Mouse (Mus musculus) kidney, embryonic 15.5 days (tissue): Measurements from ENCODE around the gene Eif4g2. TPM values are rescaled to one million over a fixed set of nuclear protein-coding genes. Genes with fewer than 3 reads are reported as not detected.

Experiments used
- ATAC-seq: fragments of 200-750 bp; cut with Nextera tagmentation; replicated peaks from 2 replicates; pipeline ENCODE4 v1.8.0; 2017; ENCODE audit warnings: moderate TSS enrichment; ENCODE audit not compliant: low FRiP score
- H3K27ac ChIP-seq: fragments of 300-500 bp; sonication (generic); 2 replicates; pipeline ENCODE4 v1.5.1; 2015; ENCODE audit warnings: mild to moderate bottlenecking, inconsistent platforms
- H3K27me3 ChIP-seq: fragments of 300-500 bp; sonication (generic); 2 replicates; pipeline ENCODE4 v1.6.1; 2015; ENCODE audit warnings: inconsistent platforms
- H3K36me3 ChIP-seq: fragments of 300-500 bp; sonication (generic); 2 replicates; pipeline ENCODE4 v1.6.1; 2015; ENCODE audit warnings: inconsistent platforms
- H3K4me1 ChIP-seq: fragments of 300-500 bp; sonication (generic); 2 replicates; pipeline ENCODE4 v1.6.1; 2015; ENCODE audit warnings: inconsistent platforms
- H3K4me2 ChIP-seq: fragments of 300-500 bp; sonication (generic); 2 replicates; pipeline ENCODE4 v1.6.1; 2015; ENCODE audit warnings: moderate library complexity, mild to moderate bottlenecking, inconsistent platforms
- H3K4me3 ChIP-seq: fragments of 300-500 bp; sonication (generic); replicated peaks from 2 replicates; pipeline ENCODE4 v1.5.1; 2015; ENCODE audit warnings: mild to moderate bottlenecking, inconsistent platforms
- H3K9ac ChIP-seq: fragments of 300-500 bp; sonication (generic); 2 replicates; pipeline ENCODE4 v1.6.1; 2015; ENCODE audit warnings: mild to moderate bottlenecking, inconsistent platforms
- H3K9me3 ChIP-seq: fragments of 300-500 bp; sonication (generic); replicated peaks from 2 replicates; pipeline ENCODE4 v1.6.1; 2016; ENCODE audit warnings: inconsistent platforms
- WGBS: fragments of 180-500 bp; shearing (Covaris S2); methylation state at CpG from one replicate; pipeline ENCODE4 v1.1.7; 2015; ENCODE audit warnings: mixed read lengths; 5-methylcytosine and 5-hydroxymethylcytosine counted together
- polyA plus RNA-seq: library from polyadenylated mRNA; unstranded; fragments of >200 nt; fragmentation: Nextera tagmentation; extraction: Ambion mirVana; gene quantifications from 2 replicates; pipeline ENCODE4 v1.2.1, GENCODE M21; 2015

Eif4g2 gene
- polyA plus RNA-seq = 872 and 889 TPM in 2 replicates

DNA sequence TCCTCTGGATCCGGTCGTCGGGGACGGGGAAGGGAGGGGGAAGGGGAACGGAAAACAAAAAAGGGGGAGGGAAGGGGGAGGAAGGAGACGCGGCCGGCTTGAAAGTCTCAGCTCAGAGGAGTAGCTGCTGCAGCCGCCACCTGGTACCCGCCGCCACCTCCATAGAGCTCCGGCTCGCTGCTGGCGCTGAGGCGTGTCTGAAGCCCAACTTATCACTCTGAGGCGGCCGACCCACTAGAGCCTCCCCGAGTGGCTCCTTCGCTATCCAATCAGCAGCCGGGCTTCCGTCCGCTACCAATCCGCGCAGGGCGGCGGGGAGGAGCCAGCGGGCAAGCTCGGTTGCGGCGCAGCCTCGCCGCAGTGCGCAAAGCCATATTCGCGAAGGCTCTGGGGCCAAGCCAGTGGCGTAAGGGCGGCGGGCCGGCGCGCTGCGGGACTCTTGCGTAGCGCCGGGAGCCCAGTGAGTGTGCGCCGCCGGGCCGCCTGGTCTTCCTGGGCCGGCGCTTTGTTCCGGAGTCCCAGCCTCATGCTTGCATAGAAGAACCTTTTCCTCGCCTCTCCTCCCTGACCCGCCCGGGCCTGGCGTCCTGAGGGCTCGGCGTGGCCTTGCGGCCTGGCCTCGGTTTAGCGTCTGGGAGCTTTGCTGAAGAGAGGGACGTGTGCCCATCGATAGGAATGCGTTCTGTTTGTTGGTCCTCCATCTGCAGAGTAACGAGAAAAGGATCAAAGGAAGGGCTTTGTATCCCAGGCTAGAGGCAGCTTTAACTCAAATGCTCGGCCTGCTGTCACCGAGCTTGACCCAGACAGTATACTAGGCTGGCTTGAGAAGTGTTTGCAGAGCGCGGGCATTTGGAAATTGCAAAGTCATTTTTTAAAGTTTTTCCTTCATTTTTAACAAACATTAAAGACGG lies at the start of gene Eif4g2:
Gene Eif4g2 (minus strand): TSS at position 209 of the 911 bp plus-strand sequence.
- Histone ChIP-seq H3K27ac (peak within 1 kb of the TSS; percentile 100), H3K4me2 (peak within 1 kb of the TSS; percentile 79), H3K36me3 (peaks cover 34% of the 10 kb centered on the region), H3K9me3 (no peaks in the 10 kb centered on the region), H3K4me1 (peaks cover 22% of the 10 kb centered on the region), H3K27me3 (no peaks in the 10 kb centered on the region), H3K9ac (peak within 1 kb of the TSS; percentile 100), H3K4me3 (peak within 1 kb of the TSS; percentile 97)
- ATAC-seq = peak; percentile 99
- under 1% methylated on average over 69 of the region's 70 CpGs for WGBS

DNA sequence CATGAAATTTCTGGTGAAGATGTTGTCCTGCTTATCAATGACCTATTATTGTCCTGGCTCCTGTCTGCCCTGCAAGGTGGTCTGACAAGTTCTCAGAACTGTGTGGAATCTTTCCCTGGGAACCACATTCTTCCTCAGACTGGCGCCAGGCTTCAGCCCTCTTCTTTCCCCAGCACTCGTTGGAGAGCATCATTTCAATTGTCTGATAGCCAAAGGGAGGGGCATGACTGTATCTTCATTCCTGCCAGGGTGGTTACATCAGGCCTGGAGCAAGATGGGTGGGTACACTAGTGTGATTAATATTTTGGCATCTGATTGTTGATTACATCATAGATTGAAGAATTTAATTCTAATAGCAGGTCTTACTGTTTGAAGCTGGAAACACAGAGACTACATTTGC lies 49.8 kb upstream of the Eif4g2 start:
- 76% methylated on average over 2 of the region's 2 CpGs for WGBS
- H3K27ac ChIP-seq = no peak overlapping the region
- H3K27me3 ChIP-seq = no peaks in the 10 kb centered on the region
- ATAC-seq = no peak
- H3K9ac ChIP-seq = no peak overlapping the region
- H3K4me3 ChIP-seq = no peak overlapping the region
- H3K36me3 ChIP-seq = no peaks in the 10 kb centered on the region
- 0 out of 2 replicates have a peak, but pooled peaks cover 2% of the 10 kb centered on the region for H3K4me1 ChIP-seq
- no peaks in the 10 kb centered on the region for H3K9me3 ChIP-seq
- no peak overlapping the region for H3K4me2 ChIP-seq

DNA sequence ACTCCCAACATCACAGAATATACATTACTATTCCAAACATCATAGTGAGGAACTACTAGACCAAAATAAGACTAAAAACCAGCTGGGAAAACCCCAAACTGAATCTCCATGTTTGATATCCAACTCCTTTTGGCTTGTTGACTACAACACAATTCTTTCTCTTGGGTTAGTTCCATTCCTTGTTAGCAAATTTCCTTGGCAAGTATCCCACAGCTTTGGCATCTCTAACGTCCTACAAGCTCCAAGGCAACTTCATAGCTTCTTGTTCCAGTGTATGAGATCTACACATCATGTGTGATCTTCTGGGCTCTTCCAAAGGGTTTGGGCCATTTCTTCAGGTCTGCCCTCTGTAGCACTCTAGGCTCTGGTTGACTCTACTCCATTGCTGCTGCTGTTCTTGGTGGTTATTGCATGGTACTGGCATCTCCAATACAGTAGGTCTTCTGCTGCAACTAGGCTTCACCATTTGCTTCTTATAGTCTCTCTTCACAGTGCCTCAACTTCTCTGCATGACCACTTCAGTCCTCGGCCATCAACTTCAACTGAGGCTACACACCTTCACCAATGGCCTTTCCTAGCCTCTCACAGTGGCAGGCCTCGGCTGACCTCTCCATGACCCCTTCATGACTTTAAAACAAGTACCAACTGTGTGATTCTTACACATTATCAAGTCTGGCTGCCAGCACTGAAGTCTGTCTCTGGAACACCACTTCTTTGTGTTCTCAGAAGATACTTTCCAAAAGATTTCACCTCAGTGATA lies 44.0 kb upstream of the Eif4g2 start:
- peaks cover 2% of the 10 kb centered on the region for H3K4me1 ChIP-seq
- whole genome bisulfite sequencing = 85% methylated on average over 3 of the region's 3 CpGs
- H3K4me3 ChIP-seq = no peak overlapping the region
- H3K36me3 ChIP-seq = no peaks in the 10 kb centered on the region
- no peak for ATAC-seq
- H3K9ac ChIP-seq = no peak overlapping the region
- H3K4me2 ChIP-seq = no peak overlapping the region
- H3K27me3 ChIP-seq = no peaks in the 10 kb centered on the region
- no peak overlapping the region for H3K27ac ChIP-seq
- H3K9me3 ChIP-seq = no peaks in the 10 kb centered on the region

DNA sequence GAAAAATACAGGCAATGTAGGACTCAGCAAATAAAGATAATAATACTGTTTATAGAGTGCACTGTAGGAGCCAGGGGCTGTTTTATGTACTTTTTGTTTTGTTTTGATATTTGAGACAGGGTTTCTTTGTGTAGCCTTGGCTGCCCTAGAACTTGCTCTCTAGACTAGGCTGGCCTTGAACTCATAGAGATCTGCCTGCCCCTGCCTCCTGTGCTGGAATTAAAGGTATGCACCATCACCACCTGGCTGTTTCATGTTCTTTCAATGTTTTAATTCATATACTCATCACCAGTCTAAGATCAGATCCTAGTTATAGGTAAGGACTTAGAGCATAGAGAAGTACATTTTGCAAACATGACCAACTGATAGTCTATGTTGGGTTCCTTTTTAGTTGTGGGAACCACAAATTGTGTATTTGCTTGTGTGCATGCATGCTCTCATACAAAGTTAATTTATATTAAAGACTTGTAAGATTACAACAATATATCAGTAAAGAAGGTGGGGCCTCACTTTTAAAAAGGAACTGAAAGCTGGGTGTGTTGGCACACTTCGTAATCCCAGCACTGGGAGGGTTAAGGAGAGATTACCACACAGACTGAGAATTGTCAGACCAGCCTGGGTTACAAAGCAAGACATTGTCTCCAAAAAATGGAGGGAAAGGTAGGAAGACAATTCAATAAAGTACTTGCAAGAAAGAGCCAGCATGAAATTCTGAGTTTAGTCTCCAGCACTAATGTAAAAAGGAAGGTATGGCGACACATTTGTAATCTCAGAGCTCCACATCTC lies 41.1 kb upstream of the Eif4g2 start:
- Histone ChIP-seq H3K27me3 (no peaks in the 10 kb centered on the region), H3K9ac (no peak overlapping the region), H3K9me3 (no peaks in the 10 kb centered on the region), H3K4me1 (peaks cover 8% of the 10 kb centered on the region), H3K27ac (no peak overlapping the region), H3K4me2 (no peak overlapping the region), H3K36me3 (no peaks in the 10 kb centered on the region), H3K4me3 (no peak overlapping the region)
- no peak for ATAC-seq
- WGBS = 95% methylated on average over 2 of the region's 2 CpGs

DNA sequence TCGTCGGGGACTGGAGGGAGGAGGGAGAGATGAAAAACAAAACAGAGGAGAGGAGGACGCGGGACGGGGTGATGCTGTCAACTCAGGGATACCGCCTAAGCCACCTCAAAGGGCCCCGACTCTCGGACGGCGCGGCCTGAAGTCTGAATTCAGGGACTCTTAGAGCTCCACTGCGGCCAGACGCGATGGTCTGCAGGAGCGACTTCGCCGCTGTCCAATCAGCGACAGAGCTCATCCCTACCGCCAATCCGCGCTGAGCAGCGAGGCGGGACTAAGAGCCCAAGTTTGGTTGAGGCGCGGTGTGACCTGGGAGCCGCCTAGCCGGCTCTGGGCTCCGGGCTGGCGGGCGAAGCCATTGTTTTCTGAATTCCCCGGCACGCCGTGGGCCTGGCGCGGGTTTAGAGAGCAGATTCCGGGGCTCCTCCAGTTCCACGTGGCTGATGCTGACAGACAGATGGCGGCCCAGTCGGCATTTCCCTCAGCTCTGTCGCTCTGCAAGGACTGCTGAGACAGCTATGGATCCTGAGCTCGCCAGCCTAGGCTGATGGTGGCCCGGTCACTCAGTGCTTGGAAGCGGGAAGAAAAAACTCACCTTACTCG lies 39.8 kb upstream of the Eif4g2 start:
- Histone ChIP-seq H3K4me2 (peak overlapping the region; percentile 80), H3K4me3 (peak overlapping the region; percentile 57), H3K4me1 (peaks cover 8% of the 10 kb centered on the region), H3K27ac (peak overlapping the region; percentile 98), H3K9me3 (no peaks in the 10 kb centered on the region), H3K27me3 (no peaks in the 10 kb centered on the region), H3K9ac (peak overlapping the region; percentile 78), H3K36me3 (no peaks in the 10 kb centered on the region; the same call in 1 of the 2 replicates)
- WGBS = under 1% methylated on average over 44 of the region's 44 CpGs
- peak; percentile 100 for ATAC-seq

DNA sequence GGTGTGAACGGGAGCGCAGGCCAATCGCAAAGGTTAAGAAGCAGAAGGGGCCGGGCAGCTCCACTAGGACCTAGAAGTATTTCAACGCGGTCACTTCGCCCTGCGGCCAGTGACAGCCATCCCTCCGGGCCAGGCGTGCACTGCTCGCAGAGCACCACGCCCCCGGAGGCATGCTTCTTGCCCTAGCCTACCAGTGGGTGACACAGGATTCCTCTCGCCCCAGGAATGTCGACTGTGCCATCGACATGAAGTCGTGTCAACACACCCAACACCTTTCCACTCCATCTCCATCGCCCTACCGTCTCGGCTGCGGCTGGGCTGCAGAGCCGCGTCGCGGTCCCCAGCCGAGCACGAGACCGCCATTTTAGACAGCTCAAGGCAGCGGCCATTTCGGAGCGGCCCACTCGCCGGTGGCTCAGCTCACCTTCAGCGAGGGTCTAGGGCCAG lies 39.3 kb upstream of the Eif4g2 start:
- Histone ChIP-seq H3K4me1 (peaks cover 8% of the 10 kb centered on the region), H3K4me2 (peak overlapping the region; percentile 80), H3K36me3 (no peaks in the 10 kb centered on the region; the same call in 1 of the 2 replicates), H3K4me3 (peak overlapping the region; percentile 57), H3K9me3 (no peaks in the 10 kb centered on the region), H3K27ac (peak overlapping the region; percentile 98), H3K27me3 (no peaks in the 10 kb centered on the region), H3K9ac (peak overlapping the region; percentile 77)
- under 1% methylated on average over 34 of the region's 34 CpGs for WGBS
- peak; percentile 89 for ATAC-seq

DNA sequence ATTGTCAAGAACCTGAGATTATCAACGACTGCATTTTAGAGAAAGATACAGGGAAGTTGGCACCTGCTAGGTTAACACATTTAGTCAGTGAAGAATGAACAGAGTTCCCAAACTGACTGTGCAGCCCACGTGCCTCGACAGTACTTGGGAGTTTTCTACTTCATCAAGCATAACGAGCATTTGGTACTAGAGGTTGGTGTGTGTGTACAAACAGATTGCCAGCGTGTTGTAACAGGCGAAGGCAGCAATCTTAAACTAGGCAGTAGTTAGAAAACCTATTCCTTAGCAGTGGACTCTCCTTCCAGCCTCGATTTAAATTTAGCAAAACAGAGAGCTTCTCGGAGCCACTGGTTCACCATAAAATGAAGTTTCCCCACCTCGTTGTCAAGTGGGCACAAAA lies 38.7 kb upstream of the Eif4g2 start:
- peaks cover 8% of the 10 kb centered on the region for H3K4me1 ChIP-seq
- ATAC-seq = no peak
- H3K4me2 ChIP-seq = peak overlapping the region; percentile 80
- H3K9ac ChIP-seq = peak overlapping the region; percentile 77
- H3K36me3 ChIP-seq = no peaks in the 10 kb centered on the region; the same call in 1 of the 2 replicates
- no peaks in the 10 kb centered on the region for H3K27me3 ChIP-seq
- H3K9me3 ChIP-seq = no peaks in the 10 kb centered on the region
- 30% methylated on average over 9 of the region's 9 CpGs for WGBS
- peak overlapping the region; percentile 98 for H3K27ac ChIP-seq
- peak overlapping the region; percentile 57 for H3K4me3 ChIP-seq

DNA sequence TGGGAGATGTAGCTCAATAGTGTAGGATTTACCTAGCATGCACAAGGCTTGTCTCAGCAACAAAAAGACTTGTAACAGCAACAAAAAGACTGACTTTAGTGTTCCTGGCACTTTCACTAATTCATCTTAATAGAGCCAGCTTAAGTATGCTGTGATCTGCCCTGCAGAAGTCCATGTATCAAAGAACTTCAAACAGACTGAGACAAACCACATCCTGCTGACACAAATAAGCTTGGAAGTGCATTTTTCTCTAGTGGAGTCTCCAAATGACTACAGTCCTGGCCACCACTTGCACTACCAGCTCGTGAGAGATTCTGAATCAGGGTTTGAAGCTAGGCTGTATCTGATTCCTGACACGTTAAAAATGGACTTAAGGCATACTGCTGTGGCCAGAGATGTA lies 26.7 kb upstream of the Eif4g2 start:
- Histone ChIP-seq H3K9ac (no peak overlapping the region), H3K36me3 (peaks cover 9% of the 10 kb centered on the region; the same call in 1 of the 2 replicates), H3K27ac (no peak overlapping the region), H3K27me3 (no peaks in the 10 kb centered on the region), H3K4me3 (no peak overlapping the region), H3K9me3 (no peaks in the 10 kb centered on the region), H3K4me1 (no peaks in the 10 kb centered on the region), H3K4me2 (no peak overlapping the region)
- no peak for ATAC-seq
- WGBS = 80% methylated on average over 2 of the region's 2 CpGs

DNA sequence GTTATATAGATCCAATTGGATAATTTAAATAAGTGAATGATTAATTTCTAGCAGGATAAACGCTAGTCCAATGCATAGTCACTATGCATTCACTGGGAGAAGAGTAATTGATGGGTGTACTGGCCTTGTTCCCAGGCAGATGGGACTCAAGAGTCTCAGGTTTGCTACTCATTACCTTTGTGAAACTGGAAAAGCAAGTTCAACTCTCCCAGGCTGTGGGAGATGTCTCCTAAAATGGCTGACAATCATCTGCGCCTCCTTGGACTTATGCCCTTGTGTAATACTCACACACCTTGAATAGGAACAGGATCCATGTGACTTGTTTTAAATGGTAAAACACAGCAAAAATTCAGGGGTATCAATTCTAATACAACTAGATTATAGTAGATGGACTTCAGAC lies 26.3 kb upstream of the Eif4g2 start:
- no peak for ATAC-seq
- WGBS = 94% methylated on average over 2 of the region's 2 CpGs
- Histone ChIP-seq H3K4me2 (no peak overlapping the region), H3K4me1 (no peaks in the 10 kb centered on the region), H3K9me3 (no peaks in the 10 kb centered on the region), H3K9ac (no peak overlapping the region), H3K27me3 (no peaks in the 10 kb centered on the region), H3K36me3 (peaks cover 6% of the 10 kb centered on the region; the same call in 1 of the 2 replicates), H3K27ac (no peak overlapping the region), H3K4me3 (no peak overlapping the region)

DNA sequence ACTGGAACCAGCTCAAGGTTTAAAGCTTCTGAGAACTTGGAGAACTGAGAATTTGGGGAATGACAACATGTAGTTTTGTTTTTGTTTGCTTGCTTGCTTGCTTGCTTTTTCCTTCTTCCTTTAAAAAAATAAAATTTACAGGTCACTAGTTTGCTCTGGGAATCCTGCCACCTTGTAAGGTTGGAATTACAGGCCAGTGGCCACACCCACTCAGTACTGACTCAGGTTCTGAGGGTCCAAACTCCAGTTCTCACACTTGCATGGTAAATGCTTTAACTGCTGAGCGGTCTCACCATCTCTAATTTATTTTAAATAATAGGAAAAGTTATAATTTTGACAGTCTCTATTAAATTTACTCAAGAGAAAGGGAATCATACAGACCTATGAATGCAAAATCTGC lies 15.4 kb upstream of the Eif4g2 start:
- no peaks in the 10 kb centered on the region for H3K36me3 ChIP-seq
- H3K9me3 ChIP-seq = no peaks in the 10 kb centered on the region
- H3K9ac ChIP-seq = no peak overlapping the region
- no peaks in the 10 kb centered on the region for H3K4me1 ChIP-seq
- no peak overlapping the region for H3K4me3 ChIP-seq
- no peak overlapping the region for H3K27ac ChIP-seq
- no peak overlapping the region for H3K4me2 ChIP-seq
- ATAC-seq = no peak
- H3K27me3 ChIP-seq = no peaks in the 10 kb centered on the region
- 92% methylated on average over 1 of the region's 1 CpGs for WGBS

DNA sequence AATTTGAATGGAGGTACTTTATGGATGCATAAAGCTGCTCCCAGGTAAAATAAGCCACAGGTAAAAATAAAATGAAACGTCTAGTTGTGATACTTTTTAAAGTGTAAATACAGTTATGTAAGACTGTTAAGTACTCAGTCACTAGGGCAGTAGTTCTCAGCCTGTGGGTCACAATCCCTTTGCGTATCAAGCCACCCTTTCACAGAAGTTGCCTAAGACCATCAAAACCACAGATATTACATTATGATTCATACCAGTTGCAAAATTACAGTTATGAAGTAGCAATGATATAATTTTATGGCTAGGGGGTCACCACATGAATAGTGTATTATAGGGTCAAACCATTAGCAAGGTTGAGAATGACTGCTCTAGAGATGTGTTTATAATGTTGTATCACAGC lies 12.3 kb upstream of the Eif4g2 start:
- 82% methylated on average over 2 of the region's 2 CpGs for WGBS

More for the DNA sequence above, 12.3 kb upstream of the Eif4g2 start:
- no peak overlapping the region for H3K27ac ChIP-seq
- no peaks in the 10 kb centered on the region for H3K27me3 ChIP-seq
- no peaks in the 10 kb centered on the region for H3K9me3 ChIP-seq
- no peak for ATAC-seq
- H3K36me3 ChIP-seq = no peaks in the 10 kb centered on the region
- H3K4me2 ChIP-seq = no peak overlapping the region
- H3K4me3 ChIP-seq = no peak overlapping the region
- H3K4me1 ChIP-seq = no peaks in the 10 kb centered on the region
- H3K9ac ChIP-seq = no peak overlapping the region
